Mouse (Mus musculus) frontal cortex, postnatal 10 days (tissue): ENCODE data around the gene Ubxn6.

ENCODE experiments used
- DNase-seq, 2 experiments: peaks; one replicate each; pipeline ENCODE4 v3.0.0; 2022; ENCODE audit warnings: low spot score in 2 of 2, mixed read lengths in 1 of 2

Gene Ubxn6

DNA sequence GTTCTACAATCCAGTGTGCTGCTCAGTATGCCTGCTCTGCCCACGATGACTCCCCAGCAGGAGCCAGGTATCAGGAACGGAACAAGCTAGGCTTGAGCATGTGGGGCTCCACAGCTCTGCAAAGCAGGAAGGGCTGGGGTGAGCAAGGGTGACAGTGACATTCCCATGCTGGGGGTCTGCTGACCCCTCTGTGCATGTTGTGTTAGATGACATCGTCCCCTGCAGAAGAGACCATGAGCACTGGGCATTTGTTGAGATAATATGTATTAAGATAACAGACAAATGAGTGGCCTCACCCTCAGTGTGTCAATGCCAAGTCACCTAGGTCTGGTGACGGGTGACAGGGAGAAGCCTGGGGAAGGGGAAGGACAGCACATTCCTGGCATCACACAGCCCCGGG, 49.9 kb downstream of the Ubxn6 start:
- DNase-seq: no peak

DNA sequence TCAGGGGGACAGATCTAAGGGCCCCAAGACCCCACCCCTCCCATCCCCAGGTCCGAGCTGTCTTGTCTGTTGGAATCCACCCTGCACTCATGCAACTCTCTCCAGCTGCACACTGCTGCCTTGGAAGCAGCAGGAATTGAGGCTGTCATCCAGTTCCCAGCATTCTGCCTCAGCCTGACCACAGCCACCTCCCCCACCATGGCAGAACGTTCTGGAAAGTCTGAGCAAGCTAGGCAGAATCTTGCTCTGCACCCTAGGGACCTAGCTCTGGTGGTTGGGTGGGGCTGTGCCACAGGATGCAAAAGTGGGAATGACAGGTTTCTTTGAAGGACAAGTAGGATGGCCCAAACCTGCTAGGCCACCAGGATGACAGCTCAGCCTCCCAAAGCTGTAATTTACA, 50.4 kb downstream of the Ubxn6 start:
- no peak for DNase-seq

DNA sequence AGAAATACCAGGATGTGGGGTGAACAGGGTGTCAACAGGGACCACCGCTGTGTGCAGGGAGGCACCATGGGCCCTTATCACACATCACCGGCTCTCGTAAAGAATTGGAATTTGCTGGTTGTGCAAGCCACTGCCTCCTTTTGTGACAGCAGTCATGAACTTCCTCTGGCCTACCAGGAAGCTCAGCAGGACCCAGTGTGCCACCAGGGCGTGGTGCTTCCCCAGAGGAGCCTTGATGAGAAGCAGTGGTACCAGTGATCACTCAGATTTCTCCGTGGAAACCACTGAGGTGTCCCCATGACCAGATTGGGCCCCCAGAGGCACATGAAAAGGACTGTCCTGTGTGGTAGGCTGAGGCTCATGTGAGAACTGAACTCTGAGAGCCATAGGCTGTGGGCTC, 51.4 kb downstream of the Ubxn6 start:
- DNase-seq: peak in 1 of 2 experiments; percentile 7

DNA sequence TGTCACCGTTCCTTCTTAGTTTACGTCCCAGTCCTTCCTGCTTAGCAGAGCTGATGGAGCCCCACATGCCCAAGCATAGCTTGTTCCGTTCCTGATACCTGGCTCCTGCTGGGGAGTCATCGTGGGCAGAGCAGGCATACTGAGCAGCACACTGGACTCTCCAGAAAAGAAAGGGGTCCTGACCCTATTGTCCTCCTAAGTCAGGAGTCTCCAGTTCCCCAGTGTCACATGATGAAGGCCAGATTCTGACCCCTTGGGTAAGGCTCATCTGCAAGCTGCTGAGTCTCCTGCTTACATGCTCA, 51.9 kb downstream of the Ubxn6 start:
- no peak for DNase-seq

DNA sequence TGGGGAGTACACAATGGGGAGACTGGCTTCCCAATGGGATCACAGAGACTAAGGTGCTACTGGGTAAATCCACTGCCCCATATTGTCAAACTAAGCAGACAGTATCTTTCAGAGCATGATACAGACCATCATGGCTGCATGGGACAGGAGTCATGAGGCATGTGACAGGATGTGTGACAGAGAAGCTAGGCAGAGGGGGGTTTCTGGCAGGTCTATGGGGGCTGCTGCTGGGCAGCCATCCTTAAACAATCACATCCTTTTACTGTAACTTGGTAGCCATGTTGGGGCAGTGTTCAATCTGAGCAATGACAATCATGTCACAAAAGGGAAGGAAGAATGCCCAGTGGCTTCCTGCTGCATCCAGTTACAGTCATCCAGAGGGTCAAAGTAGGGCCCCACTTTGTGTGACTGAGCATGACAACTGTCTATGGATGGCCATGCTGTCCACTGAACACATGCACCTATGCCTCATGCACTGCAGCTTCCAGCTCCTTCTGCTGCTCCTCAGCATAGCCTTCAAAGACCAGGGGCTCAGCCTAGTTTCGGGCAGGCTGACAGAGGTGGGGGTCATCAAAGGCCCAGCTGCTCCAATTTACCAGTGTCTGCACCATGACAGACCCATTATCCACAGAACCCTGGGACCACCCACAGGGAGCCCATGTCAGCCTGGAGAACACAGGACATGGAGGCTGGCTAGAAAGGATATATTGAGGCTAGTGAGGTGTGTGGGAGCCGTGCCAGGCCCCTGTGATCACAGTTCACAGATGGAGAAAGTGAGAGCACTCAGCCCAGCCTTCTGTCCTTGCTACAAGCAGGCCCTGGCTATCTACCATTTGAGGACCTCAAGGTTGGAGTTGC, 52.5 kb downstream of the Ubxn6 start:
- no peak for DNase-seq

DNA sequence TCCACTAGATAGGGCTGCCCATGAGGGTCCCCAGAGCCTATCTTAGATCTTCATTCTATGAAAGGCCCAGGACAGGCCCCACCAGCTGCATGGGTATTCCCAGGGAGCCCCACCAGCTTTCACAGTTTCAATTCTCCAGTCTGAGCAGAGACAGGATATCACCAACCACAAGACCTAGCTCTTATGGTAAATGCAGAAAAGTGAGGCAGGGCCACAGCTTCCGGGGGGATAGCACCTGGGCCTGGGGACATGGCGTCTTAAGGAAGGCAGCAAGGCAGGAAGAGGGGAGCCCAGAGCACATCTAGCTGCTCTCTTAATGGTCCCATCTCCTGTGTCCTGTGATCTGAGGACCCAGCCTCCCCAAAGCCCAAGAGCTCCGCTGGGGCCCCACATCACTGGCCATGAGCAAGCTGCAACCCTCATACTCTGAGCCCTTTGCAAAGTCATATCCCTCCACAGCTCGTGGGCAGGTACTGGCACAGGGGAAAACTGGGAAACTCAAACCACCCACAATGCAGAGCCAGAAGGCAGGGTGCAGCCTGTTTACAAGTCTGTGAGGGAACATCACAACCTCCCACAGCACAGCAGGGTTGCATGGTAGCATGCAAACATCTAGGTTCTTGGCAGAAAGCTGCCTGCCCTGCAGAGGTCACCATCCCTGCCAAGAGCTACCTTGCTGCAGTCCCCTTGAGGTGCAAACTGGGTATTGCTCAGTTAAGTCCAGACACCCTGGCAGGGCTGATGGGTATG, 53.5 kb downstream of the Ubxn6 start:
- DNase-seq: no peak

DNA sequence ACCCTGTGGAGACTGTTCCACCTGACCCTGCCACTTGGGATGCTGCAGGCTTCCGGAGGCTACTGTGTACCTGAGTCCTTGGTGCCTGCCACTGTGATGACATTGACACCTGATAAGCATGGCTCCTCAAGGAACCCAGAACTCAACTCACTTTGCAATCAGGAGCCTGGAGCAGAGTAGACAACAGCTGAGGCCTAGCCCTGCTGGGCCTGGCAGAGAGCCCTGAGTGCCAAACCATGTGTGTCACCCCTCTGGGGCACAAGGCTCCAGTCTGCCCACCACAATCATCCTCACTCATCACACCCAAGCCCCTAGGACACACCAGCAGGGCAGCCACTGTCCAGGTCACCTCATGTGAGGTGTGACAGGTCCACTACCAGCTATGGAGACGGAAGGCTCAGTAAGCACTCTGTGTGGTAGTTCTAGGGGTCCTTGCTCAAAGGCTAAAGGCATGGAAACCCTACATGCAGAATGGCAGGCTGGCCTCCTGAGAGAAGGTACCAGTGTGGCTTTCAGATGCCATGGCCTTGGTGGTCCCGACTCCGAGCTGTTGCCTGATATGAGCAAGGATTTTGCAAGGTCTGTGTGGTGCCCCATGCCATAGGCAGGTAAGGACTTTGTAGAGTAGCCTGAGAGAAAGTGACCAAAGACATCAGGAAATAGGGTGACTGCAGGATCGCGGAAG, 54.3 kb downstream of the Ubxn6 start:
- no peak for DNase-seq

DNA sequence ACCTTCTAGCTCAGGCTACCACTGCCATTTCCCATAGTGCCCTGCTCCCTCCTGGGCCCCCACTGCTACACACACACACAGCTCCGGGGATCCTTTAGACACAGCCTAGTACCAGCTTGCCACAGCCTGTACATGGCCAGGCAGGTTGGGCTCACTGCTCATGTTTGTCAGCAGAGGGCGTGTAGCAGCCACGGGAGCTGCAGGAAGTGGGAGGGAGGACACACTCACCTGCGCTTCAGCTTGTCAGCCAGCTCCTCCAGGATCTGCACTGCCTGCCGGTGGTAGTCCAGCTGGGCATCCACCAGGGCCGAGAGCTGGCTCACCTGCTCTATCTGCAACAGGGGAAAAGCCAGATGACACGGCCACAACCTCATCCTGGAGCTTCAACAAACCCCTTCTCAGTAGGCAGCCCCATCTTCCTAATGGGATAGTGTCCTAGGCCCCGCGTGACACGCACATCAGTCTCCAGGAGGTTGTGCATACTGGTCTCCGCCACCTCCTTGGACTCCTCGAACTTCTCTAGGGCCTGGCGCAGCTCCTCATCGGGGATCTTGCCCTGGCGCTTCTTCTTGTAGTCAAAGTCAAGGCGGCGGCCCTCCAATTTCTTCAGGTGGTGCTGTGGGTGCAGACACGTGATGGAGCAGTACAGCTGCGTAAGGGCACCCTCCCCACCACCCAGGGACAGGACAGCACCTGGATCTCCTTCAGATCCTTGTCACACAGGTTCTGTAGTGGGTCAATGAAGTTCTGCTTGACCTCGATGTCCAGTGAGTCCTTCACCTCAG, 56.3 kb downstream of the Ubxn6 start:
- DNase-seq: no peak

DNA sequence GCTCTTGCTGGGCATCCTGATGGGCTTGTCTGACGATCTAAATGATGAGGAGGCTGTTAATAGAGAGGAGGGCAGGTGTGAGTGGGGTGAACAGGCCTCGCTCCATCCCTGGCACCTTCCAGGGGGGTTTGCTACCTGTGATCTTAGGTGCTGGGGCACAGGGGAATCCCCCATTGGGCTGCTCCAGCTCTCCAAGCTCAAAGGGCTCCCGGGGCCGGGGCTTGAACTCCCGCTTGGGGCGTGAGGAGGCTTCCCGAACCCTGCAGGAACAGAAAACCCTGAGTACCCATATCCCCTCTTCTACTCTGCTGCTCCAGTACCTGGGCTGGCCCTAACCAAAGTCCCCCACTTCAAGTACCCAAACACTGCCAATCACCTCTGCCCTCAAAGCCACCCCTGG, 57.0 kb downstream of the Ubxn6 start:
- DNase-seq: no peak
